Mouse (Mus musculus): ENCODE measurements around the gene Smg6.

DNA sequence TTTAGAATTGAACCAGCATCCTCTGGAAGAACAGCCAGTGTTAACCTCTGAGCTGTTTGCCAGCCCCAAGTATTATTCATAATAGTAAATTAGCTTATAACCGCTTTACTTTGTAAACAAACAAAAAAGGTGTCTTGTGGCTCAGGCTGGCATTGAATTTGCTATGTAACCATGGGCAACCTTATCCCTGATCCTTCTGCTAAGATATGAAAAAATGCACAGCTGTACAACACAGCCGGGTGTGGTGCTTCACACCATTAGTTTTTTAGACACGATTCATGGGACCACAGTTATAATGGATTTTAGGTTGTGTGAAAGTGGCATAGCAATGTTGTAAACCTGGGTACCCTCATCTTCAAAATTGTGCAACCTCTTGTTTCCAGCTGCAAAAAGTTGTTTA, 13.1 kb upstream of the Smg6 start:
- no peak for TF ChIP-seq CTCF (IDR thresholded peaks at IDR 0.05; ENCODE audit: low read depth, low read length)
- TF ChIP-seq POLR2A (IDR thresholded peaks at IDR 0.05; ENCODE audit: insufficient read depth, low read length): no peak

Data from ES-Bruce4 (cell line).